Mouse (Mus musculus) heart, postnatal 0 days (tissue): ENCODE data around the gene Phf21a.

Source experiments
- CTCF ChIP-seq: IDR thresholded peaks from 2 replicates; pipeline ENCODE4 v1.5.1; 2016; ENCODE audit warnings: antibody characterized with exemption, control low read depth, low read depth
- EP300 ChIP-seq: IDR thresholded peaks from 2 replicates; pipeline ENCODE4 v1.6.1; 2016; ENCODE audit warnings: antibody characterized with exemption, low read depth

GRCm38 (mm10) chr2:92048034-92048690, 44.8 kb upstream of the Phf21a start:
- TF ChIP-seq CTCF (no peak), EP300 (no peak)
